Mouse (Mus musculus) bone marrow, adult 2 months (tissue): Measurements from ENCODE around the gene Mras. TPM values are rescaled to one million over a fixed set of nuclear protein-coding genes. Genes with fewer than 3 reads are reported as not detected.

Source experiments
- H3K27ac ChIP-seq: fragments of 200-500 bp; 2 replicates; pipeline ENCODE4 v1.5.1; 2012; ENCODE audit warnings: low read depth, mild to moderate bottlenecking, control low read depth, inconsistent platforms, low read length; ENCODE audit not compliant: control insufficient read depth, poor library complexity, insufficient read depth
- H3K4me1 ChIP-seq: fragments of 200-500 bp; 2 replicates; pipeline ENCODE4 v1.6.1; 2011; ENCODE audit warnings: low read length; ENCODE audit not compliant: control insufficient read depth, insufficient read depth
- H3K4me3 ChIP-seq: fragments of 200-500 bp; replicated peaks from 2 replicates; pipeline ENCODE3; 2011; ENCODE audit warnings: mild to moderate bottlenecking, low read depth, low read length, control low read depth; ENCODE audit not compliant: control insufficient read depth
- CTCF ChIP-seq: fragments of 200-500 bp; IDR thresholded peaks from 2 replicates; pipeline ENCODE4 v1.5.1; 2011; ENCODE audit warnings: low read length, control low read depth; ENCODE audit not compliant: control insufficient read depth, insufficient read depth
- POLR2A ChIP-seq: fragments of 200-500 bp; IDR thresholded peaks from 2 replicates; pipeline ENCODE4 v1.6.1; 2011; ENCODE audit warnings: low read depth, mild to moderate bottlenecking, control low read depth, low read length, borderline replicate concordance; ENCODE audit not compliant: control insufficient read depth
- WGBS: fragments of 180-500 bp; shearing (Covaris S2); methylation state at CpG from one replicate; pipeline ENCODE4 v1.1.7; 2018; 5-methylcytosine and 5-hydroxymethylcytosine counted together
- polyA plus RNA-seq: library from polyadenylated mRNA; stranded (reverse); fragments of >200 nt; gene quantifications from 2 replicates; pipeline ENCODE4 v1.2.4, GENCODE M21; 2011; ENCODE audit warnings: low replicate concordance; ENCODE audit not compliant: missing spikeins, insufficient read depth, insufficient read length

The Mras gene
- polyA plus RNA-seq, 1 experiment: 6.6 TPM

DNA sequence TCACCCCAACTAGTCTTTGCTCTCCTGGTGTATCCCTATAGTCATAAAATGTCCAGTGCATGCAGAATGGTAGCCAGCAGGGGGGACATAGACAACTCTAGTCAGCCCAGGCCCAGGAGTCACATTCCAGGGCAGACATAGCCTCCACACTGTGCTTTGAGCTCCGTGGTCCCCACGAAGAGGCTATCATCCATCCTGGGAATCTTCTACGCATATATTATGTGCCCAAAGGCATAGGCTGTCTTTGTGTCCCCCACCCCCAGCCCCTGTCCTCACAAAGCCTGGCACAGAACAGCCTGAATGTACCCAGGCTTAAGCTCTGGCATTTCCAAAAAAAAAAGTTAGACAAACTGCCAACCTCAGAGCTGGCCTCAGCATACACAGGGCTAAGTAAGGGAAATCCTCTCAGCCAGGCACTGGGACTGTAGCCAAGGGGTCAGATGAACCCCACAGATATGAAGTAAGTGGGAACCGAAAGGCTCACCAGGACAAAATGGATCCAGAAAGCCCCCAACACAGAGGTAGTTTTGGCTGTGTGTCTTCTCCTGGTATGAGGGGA lies 19.8 kb downstream of the Mras start:
- WGBS: 58% methylated on average over 4 of the region's 4 CpGs
- Histone ChIP-seq H3K4me3 (no peak overlapping the region), H3K4me1 (peaks cover 5% of the 10 kb centered on the region), H3K27ac (no peak overlapping the region)
- TF ChIP-seq CTCF: no peak
- TF ChIP-seq POLR2A: no peak

DNA sequence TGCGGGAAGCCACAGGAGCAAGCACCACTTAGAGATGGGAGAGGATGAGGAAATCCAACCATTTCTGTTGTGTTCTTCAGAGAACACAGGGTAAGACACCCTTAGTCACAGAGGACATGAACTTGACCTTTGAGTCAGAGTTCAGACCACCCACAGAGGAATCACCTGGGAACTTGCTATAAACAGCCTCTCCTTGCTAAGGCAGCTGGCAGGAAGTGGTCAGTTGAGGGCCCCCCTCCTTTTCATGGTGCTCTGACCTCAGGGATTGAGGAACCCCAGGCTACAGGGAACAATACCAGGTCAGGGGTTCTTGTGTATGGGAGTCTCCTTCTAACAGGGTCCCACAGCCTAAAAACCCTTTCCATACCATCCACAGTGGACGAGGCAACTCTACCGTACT lies 20.4 kb downstream of the Mras start:
- TF ChIP-seq CTCF (no peak), POLR2A (no peak)
- peaks cover 5% of the 10 kb centered on the region for H3K4me1 ChIP-seq
- WGBS: 66% methylated on average over 3 of the region's 3 CpGs

DNA sequence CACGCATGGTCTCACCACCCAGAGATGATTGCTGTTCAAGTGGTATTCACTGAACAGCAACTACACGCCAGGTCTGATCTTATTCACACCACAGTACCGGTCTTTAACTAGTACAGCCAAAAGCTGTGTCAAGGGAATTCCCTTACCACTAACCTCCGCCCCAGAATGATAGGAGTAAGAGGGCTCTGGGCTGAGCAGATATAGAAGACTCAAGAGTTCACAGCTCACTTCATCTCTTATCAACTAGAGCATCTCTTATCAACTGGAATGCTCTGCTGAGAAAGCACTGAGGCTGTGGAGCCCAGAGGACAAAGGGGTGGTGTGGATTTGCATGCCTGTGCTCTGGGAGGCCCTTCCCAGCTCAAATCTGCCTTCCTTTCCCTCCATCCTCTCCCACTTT lies 25.4 kb downstream of the Mras start:
- 61% methylated on average over 4 of the region's 4 CpGs for WGBS
- Histone ChIP-seq H3K4me1 (peaks cover 5% of the 10 kb centered on the region), H3K27ac (no peak overlapping the region), H3K4me3 (no peak overlapping the region)
- TF ChIP-seq CTCF (no peak), POLR2A (no peak)

More for the DNA sequence above, 20.4 kb downstream of the Mras start:
- Histone ChIP-seq H3K27ac (no peak overlapping the region), H3K4me3 (no peak overlapping the region)

DNA sequence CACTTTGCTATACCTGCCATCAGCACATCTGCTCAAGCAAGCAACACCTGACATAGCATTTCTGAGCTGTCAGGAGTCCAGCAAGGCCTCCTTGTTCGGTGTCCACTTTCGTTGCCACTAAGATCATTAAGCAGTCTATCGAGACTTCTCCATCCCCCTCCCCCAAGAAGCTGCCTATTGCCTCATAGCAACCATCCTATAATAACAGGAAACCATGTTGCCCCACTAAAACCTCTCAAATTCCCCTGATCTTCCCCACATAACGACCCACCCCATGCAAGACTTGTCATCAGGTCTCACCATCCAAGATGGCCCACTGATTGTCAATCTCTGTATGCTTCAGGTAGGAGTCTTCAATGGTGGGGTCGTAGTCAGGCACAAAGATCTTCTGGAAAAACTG lies 26.1 kb downstream of the Mras start:
- no peak for TF ChIP-seq POLR2A
- no peak for TF ChIP-seq CTCF
- no peak overlapping the region for H3K4me3 ChIP-seq
- H3K27ac ChIP-seq: no peak overlapping the region
- H3K4me1 ChIP-seq: peaks cover 4% of the 10 kb centered on the region; the same call in 1 of the 2 replicates
- WGBS: 45% methylated on average over 5 of the region's 5 CpGs

DNA sequence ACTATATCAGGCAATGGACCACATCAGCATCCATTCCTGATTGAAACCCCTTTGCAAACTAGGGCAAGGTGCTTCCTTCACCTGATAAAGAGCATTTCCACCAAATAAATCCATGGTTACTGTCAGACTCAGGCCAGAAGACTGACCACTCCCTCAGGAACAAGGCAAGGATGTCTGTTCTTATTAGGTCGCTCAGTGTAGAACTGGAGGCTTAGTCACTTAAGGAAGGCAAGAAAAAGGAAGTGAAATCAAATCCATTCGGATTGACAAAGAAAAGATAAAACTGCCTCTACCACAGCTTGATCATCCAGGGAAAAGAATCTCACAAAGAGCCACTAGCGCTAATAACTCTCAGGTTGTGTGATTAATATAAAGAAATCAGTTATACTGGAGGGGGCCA lies 27.9 kb downstream of the Mras start:
- 56% methylated on average over 3 of the region's 3 CpGs for WGBS
- Histone ChIP-seq H3K4me3 (no peak overlapping the region), H3K27ac (no peak overlapping the region), H3K4me1 (peaks cover 4% of the 10 kb centered on the region; the same call in 1 of the 2 replicates)
- no peak for TF ChIP-seq CTCF
- no peak for TF ChIP-seq POLR2A

DNA sequence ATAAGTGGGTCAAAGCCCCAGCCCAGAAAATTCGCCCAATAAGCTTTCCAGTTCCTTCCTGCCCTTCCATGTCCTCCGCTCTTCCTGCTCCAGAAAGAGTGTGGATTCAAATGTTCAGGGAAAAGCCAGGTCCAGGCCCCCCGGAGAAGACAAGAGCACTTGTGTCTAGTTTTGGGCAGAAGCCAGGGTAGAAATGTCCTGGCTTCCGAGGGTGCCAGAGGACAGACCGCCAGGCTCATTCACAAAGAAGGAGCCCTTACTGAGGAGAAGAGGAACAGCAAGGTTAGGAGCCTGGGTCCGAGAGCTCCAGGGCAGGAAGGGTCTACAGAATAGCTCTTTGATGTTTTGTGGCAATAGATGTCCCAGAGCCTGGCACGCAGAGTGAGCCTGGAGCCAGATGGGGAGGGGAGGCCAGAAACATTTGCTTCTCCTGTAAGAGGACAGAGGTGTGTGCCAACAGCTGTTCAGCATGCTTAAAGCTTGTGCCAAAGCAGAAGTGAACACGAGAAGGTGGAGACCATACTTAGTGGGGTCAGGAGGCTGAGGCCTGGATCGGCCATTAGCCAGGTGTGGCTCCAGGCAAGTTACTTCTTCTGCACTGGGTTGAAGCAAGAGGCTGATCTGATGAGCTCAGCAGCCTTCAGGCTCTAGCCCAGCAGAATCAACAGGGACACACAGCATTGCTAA lies 35.8 kb downstream of the Mras start:
- no peak for TF ChIP-seq CTCF
- no peak overlapping the region for H3K4me3 ChIP-seq
- H3K4me1 ChIP-seq: no peaks in the 10 kb centered on the region
- 71% methylated on average over 9 of the region's 9 CpGs for WGBS
- H3K27ac ChIP-seq: no peak overlapping the region

DNA sequence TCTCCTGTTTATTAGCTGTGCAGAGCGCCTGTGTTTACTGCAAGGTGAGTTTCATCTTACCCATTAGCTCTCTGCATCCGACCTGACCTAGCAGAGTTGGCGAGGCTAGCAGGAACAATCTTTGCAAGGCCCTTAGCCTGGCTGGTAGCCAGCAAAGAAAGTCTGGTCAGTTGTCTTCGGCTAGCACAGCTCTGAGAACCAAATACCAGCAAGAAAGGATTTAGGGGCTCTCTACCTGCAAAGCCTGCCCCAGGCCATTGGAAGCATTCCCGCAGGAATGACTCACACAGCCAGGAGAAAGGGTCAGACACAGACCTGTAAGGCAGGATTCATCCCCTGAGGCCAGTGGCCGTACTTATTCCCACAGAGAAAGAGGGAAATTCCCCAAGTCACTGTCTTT lies 36.4 kb downstream of the Mras start:
- H3K4me1 ChIP-seq: no peaks in the 10 kb centered on the region
- H3K27ac ChIP-seq: no peak overlapping the region
- WGBS: 74% methylated on average over 6 of the region's 6 CpGs
- TF ChIP-seq POLR2A: no peak
- no peak for TF ChIP-seq CTCF
- no peak overlapping the region for H3K4me3 ChIP-seq

DNA sequence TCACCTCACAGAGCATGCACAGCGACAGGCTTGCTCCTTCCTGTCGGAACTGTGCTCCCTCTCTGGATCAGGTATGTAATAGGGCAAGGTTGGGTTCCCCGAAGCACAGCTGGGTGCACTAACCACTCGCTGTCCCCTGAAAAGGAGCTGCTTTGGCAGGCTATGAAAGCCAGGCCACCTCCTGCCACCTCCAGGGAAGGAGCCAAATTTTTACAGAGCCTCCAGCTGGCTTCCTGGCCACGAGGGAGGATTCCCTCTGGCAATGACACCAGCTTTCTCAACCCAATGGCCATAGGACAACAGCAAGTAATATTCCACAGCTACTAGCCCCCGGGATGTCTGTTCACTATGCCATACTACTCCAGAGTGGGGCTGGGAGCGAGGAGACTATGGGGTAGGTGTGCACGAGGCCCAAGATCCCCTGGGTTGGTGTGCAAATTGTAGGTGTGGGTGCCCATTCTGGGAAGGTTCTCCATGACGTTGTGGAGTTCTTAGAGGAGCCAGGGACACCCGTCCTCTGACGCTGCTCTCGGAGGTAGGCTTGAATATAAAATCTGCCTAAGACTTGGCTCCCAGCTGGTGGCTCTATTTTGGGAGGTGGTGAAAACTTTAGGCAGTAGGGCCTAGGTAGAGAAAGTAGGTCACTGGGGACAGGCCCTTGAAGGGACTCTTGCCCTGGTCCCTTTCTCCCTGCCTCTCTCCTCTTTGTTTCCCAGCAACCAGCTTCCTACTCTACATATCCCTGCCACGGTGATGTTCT lies 39.9 kb downstream of the Mras start:
- Histone ChIP-seq H3K4me1 (no peaks in the 10 kb centered on the region), H3K4me3 (no peak overlapping the region), H3K27ac (no peak overlapping the region)
- no peak for TF ChIP-seq CTCF
- 79% methylated on average over 13 of the region's 13 CpGs for WGBS

DNA sequence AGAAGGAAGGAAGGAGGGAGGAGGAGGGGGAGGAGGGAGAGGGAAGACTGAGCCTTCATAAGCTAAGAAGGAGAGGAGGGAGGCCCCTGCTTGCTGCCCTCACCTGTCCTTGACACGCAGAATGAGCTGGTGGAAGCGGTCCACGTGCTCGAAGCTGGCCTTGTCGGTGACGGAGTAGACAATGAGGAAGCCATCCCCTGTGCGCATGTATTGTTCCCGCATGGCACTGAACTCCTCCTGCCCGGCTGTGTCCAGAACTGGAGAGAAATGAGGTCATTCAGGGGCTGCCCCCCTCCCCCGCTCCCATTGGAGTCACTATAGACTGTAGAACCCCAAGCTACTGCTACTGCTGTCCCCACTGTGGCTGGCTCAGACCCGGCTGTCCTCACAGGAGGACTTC lies 42.8 kb downstream of the Mras start:
- 84% methylated on average over 11 of the region's 11 CpGs for WGBS
- Histone ChIP-seq H3K27ac (no peak overlapping the region), H3K4me1 (no peaks in the 10 kb centered on the region), H3K4me3 (no peak overlapping the region)
- TF ChIP-seq POLR2A (no peak), CTCF (no peak)
